Mouse (Mus musculus): ENCODE measurements around the gene Doc2b.

DNA sequence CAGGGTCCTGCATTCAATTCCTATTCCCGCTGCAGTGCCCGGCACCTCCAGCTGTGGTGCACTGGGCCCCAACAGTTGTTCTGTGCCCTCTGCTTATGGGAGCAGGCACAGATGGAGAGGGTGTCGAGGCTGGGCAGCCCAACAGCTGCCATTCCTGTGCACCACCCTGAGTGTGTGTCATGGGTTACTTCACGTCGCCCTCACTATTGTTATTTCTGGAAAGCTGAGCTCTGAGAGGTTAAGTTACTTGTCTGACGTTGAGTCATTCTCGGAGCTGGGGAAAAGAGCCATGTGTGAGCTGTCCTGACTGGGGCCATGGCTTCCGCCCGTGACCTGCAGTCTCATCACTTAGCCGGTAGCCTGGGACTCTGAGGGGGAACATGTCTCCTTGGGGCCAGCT is 17.2 kb upstream of the Doc2b start:
- no peak for TF ChIP-seq CTCF (IDR thresholded peaks at IDR 0.05; ENCODE audit: borderline replicate concordance, extremely low read depth, insufficient read depth, insufficient read length)
- no peak for TF ChIP-seq POLR2A (IDR thresholded peaks at IDR 0.05; ENCODE audit: borderline replicate concordance, extremely low read depth, insufficient read depth, insufficient read length, poor library complexity, severe bottlenecking)
